Mouse (Mus musculus) left cerebral cortex, postnatal 10 days (tissue): ENCODE results near the gene Gstm4. TPM values are rescaled to one million over a fixed set of nuclear protein-coding genes. Genes with fewer than 3 reads are reported as not detected.

ENCODE experiments used
- DNase-seq, 2 experiments: peaks; one replicate each; pipeline ENCODE4 v3.0.0; 2021 to 2022; ENCODE audit warnings: low spot score in 2 of 2, mixed read lengths in 1 of 2; ENCODE audit errors: extremely low spot score in 1 of 2
- intact Hi-C: fragments of 180-260 bp; cut with DNase I; formaldehyde crosslinking; loops from one replicate; pipeline ENCODE4 v1.15.1; 2025
- total RNA-seq, 2 experiments: library from RNA; stranded (reverse); gene quantifications; 2 replicates each; pipeline ENCODE4 v1.2.3; 2021

Gene Gstm4
- total RNA-seq: 10 to 100 TPM; 13.2 to 13.5 TPM

DNA sequence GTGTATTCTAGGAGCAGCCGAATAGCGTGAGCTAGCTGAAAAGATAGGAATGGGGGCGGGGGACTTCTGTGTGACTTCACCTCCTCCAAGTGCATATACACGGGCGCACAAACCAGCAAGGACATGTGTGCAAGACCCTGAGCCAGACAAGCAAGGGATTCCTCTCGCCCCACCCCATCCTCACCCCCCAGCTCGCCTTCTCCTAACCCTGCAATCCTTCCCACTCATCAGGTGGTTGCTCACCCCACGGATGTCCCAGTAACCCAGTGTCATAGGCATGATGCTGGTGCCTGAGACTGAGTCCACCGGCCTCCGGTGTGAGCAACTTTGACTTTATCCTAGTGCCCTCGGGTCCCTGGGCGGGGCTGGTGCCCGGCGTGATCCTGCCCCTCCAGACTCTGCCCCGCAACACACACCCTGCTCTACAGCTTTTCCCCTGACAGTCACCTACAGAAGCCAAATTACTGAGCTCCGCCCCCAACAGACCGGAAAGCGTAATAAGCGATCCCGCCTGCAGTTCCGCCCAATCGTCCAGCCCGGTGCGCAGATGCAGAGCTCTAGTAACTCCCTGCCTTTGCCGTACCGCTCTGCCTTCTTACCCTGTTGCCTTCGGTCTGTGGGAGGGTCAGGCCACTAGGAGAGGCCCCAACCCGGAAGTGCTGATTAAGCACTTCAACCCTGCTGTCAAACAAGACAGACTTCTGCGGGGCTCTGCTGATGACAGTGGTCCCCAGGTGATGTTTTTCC, at the start of gene Gstm4:
Gene Gstm4 (minus strand): TSS at position 501 of the 747 bp plus-strand sequence.
- intact Hi-C loops: loop anchor here (10.0 kb wide), 1 partner anchor 340 kb away; no protein-coding TSS in a partner anchor
- DNase-seq: peak; percentile 78 to 91

- intact Hi-C loops: no loop called here
- DNase-seq: no peak
Observed at GRCm38 (mm10) chr3:108094146-108094545, 49.5 kb upstream of the Gstm4 start.

DNA sequence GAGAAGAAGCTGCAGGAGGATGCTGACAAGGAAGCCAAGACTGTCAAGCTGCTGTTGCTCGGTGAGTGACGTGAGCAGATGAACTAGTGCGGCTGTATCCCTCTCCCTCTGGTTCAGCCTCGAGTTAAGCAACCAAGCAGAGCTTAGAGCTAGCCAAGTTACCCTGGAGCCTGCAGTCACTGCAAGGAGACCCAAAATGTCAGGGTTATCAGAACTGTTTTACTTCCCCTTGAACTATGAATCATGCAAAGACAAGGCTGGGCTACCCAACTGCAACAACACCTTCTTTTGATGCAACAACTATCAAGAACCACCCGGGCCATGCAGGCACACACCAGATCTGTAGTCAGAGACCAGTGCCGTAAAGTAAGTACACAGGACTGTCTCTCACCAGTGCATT, 48.6 kb upstream of the Gstm4 start:
- intact Hi-C loops: no loop called here
- no peak for DNase-seq

DNA sequence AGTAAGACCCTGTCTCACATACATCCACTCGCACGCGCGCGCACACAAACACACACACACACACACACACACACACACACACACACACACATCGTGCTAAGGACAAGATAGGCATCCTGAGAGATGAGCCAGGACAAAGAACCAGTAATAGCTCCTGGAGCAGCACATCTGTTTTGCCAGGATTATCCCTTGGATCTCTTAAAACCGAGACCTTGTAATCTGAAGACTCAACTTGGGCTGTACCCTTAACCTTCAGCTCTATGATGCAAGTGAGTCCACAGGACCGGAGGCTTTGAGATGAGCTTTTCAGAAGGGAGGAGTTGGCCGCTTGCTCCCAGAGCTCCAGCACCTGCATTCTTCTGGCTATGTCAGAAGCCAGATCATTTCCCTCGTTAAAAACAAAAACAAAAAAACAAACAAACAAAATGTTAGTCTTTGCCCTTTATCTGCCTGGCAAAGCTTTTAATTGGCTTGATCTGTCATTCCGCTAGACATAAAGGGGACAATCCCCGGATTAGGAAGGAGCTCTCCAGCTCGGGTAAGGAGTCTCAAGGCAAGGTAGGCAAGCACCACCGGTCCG, 47.9 kb upstream of the Gstm4 start, which contains the start of gene Gnat2:
Gene Gnat2 (plus strand): TSS at position 254 of the 580 bp plus-strand sequence.
- no peak for DNase-seq
- intact Hi-C loops: no loop called here

DNA sequence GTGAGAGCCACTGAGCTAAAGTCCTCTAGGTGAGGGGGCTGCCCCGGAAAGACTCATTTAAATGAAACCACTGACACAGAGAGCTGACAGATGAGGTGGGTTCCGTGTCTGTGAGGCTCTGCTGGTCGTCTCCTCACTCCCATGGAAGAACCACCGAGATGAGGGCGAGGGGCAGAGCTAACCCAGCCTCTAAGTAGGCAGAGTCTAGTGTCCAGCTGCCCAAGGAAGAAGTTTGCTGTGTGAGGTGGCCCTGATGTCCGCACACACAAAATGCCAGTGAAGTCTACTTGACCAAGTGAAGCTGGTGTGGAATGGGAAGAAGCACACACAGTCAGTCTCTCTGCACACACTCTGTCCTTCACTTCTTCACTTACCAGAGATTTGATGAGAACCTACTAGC, 47.3 kb upstream of the Gstm4 start:
- intact Hi-C loops: no loop called here
- DNase-seq: no peak

- intact Hi-C loops: no loop called here
Observed at GRCm38 (mm10) chr3:108090561-108090960, 45.9 kb upstream of the Gstm4 start.

GRCm38 (mm10) chr3:108089916-108090315, 45.2 kb upstream of the Gstm4 start:
- no peak for DNase-seq
- intact Hi-C loops: no loop called here

More at GRCm38 (mm10) chr3:108090561-108090960, 45.9 kb upstream of the Gstm4 start:
- no peak for DNase-seq

DNA sequence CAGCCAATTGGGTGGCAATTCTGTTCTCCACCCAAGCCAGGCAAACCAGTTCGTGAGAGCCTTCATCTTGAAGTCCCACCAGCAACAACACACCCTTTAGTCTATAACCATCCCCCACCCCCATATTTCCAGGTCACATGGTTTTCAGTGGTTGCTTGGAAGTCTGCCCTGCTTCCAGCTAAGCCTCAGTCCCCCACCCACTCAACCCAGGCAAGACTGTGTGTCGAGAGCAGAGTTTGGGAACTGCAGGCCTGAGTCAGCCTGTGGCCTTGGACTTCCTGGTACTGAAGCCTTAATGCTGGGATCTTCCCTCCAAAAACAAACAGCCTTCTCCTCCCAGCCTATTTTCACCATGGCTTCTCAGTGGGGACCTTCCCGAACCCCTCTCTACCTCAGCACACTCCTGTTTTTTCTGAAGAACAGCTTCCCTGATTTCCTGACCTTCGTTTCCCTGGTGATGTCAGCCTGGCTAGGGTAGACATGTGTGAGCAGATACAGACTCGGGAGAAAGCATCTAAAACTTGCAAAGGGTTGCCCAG, 44.2 kb upstream of the Gstm4 start:
- intact Hi-C loops: no loop called here
- DNase-seq: no peak

- intact Hi-C loops: no loop called here
- no peak for DNase-seq
Observed at GRCm38 (mm10) chr3:108087329-108087728, 42.6 kb upstream of the Gstm4 start.

DNA sequence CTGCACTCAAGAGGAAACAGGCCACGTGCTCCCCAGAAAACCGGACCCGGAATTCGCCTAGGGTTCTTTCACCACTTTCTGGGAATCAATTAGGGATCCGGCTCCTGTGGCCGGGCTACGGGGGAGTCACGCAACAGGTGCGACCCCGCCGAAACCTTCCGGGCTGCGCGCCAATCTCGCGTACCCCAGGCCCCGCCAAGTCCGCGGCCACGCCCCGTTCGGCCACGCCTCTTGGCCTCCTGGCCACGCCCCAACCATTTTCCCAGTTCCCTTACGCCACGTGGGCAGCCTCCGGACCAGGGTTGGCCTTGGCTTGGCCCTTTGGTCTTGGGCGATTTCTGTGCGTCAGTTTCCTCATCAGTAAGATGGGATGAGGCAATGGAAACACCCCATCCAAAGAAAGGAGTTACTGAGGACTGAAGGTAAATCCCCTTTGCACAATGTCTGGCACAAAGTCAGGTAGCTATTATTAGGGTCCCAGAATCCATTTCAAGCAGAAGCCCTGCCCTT, 41.8 kb upstream of the Gstm4 start, which contains the start of gene Ampd2:
Gene Ampd2 (minus strand): TSS at position 182 of the 510 bp plus-strand sequence.
- peak; percentile 29 to 85 for DNase-seq
- intact Hi-C loops: no loop called here

- intact Hi-C loops: no loop called here
Observed at GRCm38 (mm10) chr3:108085721-108086469, 41.2 kb upstream of the Gstm4 start.

GRCm38 (mm10) chr3:108085281-108085720, 40.6 kb upstream of the Gstm4 start:
- intact Hi-C loops: no loop called here
- DNase-seq: peak; percentile 88 to 98

More at GRCm38 (mm10) chr3:108085721-108086469, 41.2 kb upstream of the Gstm4 start:
- DNase-seq: peak; percentile 53 to 87

GRCm38 (mm10) chr3:108084767-108085270, 40.1 kb upstream of the Gstm4 start:
- intact Hi-C loops: no loop called here
- DNase-seq: no peak

GRCm38 (mm10) chr3:108083904-108084407, 39.3 kb upstream of the Gstm4 start:
- intact Hi-C loops: no loop called here
- DNase-seq: peak in 1 of 2 experiments; percentile 61

DNA sequence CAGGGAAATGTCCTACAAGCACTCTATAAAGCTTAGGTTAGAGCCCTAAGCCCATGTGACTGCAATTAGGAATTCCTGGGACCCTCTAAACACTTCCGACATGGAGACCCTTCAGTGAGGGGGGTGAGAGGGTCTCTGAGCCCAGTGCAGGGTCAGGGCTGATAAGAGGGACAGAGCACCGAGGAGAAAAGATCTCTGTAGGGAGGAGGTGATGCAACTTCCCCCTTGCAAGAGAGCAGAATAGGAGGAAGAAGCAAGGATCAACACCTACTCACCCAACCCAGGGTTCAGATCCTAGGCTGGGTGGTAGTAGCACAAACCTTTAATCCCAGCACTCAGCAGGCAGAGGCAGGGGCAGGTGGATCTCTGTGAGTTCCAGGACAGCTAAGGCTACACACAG, 38.5 kb upstream of the Gstm4 start:
- no peak for DNase-seq
- intact Hi-C loops: no loop called here

- intact Hi-C loops: no loop called here
- DNase-seq: no peak
Observed at GRCm38 (mm10) chr3:108082251-108082875, 37.7 kb upstream of the Gstm4 start.

GRCm38 (mm10) chr3:108081681-108082080, 37.0 kb upstream of the Gstm4 start:
- no peak for DNase-seq
- intact Hi-C loops: no loop called here

- DNase-seq: no peak
- intact Hi-C loops: no loop called here
Observed at GRCm38 (mm10) chr3:108076836-108077235, 32.1 kb upstream of the Gstm4 start.
